Mouse (Mus musculus) forebrain, embryonic 11.5 days (tissue): Measurements from ENCODE around the gene Cst6. TPM values are rescaled to one million over a fixed set of nuclear protein-coding genes. Genes with fewer than 3 reads are reported as not detected.

Experiments
- ATAC-seq: fragments of 200-750 bp; cut with Nextera tagmentation; replicated peaks from 2 replicates; pipeline ENCODE4 v1.8.0; 2017; ENCODE audit warnings: moderate TSS enrichment; ENCODE audit not compliant: low FRiP score
- DNase-seq: peaks from one replicate; pipeline ENCODE4 v3.0.0-alpha.2; 2017; ENCODE audit warnings: low spot score
- H3K27ac ChIP-seq: fragments of 300-500 bp; sonication (generic); 2 replicates; pipeline ENCODE4 v1.5.1; 2014; ENCODE audit warnings: low read depth, low read length
- H3K27me3 ChIP-seq: fragments of 300-500 bp; sonication (generic); 2 replicates; pipeline ENCODE4 v1.6.1; 2014; ENCODE audit warnings: mild to moderate bottlenecking, low read length, mixed read lengths; ENCODE audit not compliant: control insufficient read depth, insufficient read depth
- H3K36me3 ChIP-seq: fragments of 300-500 bp; sonication (generic); 2 replicates; pipeline ENCODE4 v1.6.1; 2014; ENCODE audit warnings: mild to moderate bottlenecking, low read length, moderate library complexity, mixed read lengths; ENCODE audit not compliant: control insufficient read depth, insufficient read depth
- H3K4me1 ChIP-seq: fragments of 300-500 bp; sonication (generic); replicated peaks from 2 replicates; pipeline ENCODE4 v1.6.1; 2014; ENCODE audit warnings: low read length, mixed read lengths; ENCODE audit not compliant: control insufficient read depth, insufficient read depth
- H3K4me2 ChIP-seq: fragments of 300-500 bp; sonication (generic); 2 replicates; pipeline ENCODE4 v1.6.1; 2014; ENCODE audit warnings: low read depth, mild to moderate bottlenecking, low read length, moderate library complexity, mixed read lengths; ENCODE audit not compliant: severe bottlenecking
- H3K4me3 ChIP-seq: fragments of 300-500 bp; sonication (generic); 2 replicates; pipeline ENCODE4 v1.5.1; 2014; ENCODE audit warnings: low read depth, low read length
- H3K9ac ChIP-seq: fragments of 300-500 bp; sonication (generic); 2 replicates; pipeline ENCODE4 v1.6.1; 2014; ENCODE audit warnings: low read length
- H3K9me3 ChIP-seq: fragments of 300-500 bp; sonication (generic); 2 replicates; pipeline ENCODE4 v1.6.1; 2016; ENCODE audit warnings: low read length, mixed read lengths; ENCODE audit not compliant: control insufficient read depth
- WGBS: fragments of 180-500 bp; shearing (Covaris S2); extraction: QIAGEN DNeasy Blood & Tissue Kit; methylation state at CpG from one replicate; pipeline ENCODE4 v1.1.7; 2014; 5-methylcytosine and 5-hydroxymethylcytosine counted together
- polyA plus RNA-seq: library from polyadenylated mRNA; unstranded; fragments of >200 nt; fragmentation: Nextera tagmentation; extraction: Ambion mirVana; gene quantifications from 2 replicates; pipeline ENCODE4 v1.2.1, GENCODE M21; 2014

Cst6 gene
- polyA plus RNA-seq, 1 experiment from 2014 or later: 0.83 TPM

- WGBS: 79% methylated on average over 6 of the region's 6 CpGs
- H3K36me3 ChIP-seq: no peaks in the 10 kb centered on the region
Measured at GRCm38 (mm10) chr19:5345297-5346131, 3.9 kb downstream of the Cst6 start.

GRCm38 (mm10) chr19:5341360-5341759 lies 8.0 kb downstream of the Cst6 start:
- no peak overlapping the region for H3K27ac ChIP-seq
- H3K36me3 ChIP-seq: no peaks in the 10 kb centered on the region
- no peak overlapping the region for H3K9ac ChIP-seq
- no peaks in the 10 kb centered on the region for H3K9me3 ChIP-seq
- H3K4me3 ChIP-seq: no peak overlapping the region
- DNase-seq: no peak
- WGBS: 89% methylated on average over 7 of the region's 7 CpGs
- ATAC-seq: no peak
- no peaks in the 10 kb centered on the region for H3K27me3 ChIP-seq
- no peak overlapping the region for H3K4me2 ChIP-seq
- no peaks in the 10 kb centered on the region for H3K4me1 ChIP-seq

More at GRCm38 (mm10) chr19:5345297-5346131, 3.9 kb downstream of the Cst6 start:
- no peak overlapping the region for H3K9ac ChIP-seq
- ATAC-seq (no peak), DNase-seq (no peak)
- no peaks in the 10 kb centered on the region for H3K9me3 ChIP-seq
- H3K4me2 ChIP-seq: no peak overlapping the region
- H3K4me3 ChIP-seq: no peak overlapping the region
- peaks cover 2% of the 10 kb centered on the region; the same call in 1 of the 2 replicates for H3K4me1 ChIP-seq
- no peak overlapping the region for H3K27ac ChIP-seq
- no peaks in the 10 kb centered on the region for H3K27me3 ChIP-seq

- H3K9me3 ChIP-seq: no peaks in the 10 kb centered on the region
- H3K4me2 ChIP-seq: no peak overlapping the region
- 18% methylated on average over 5 of the region's 5 CpGs for WGBS
- H3K27me3 ChIP-seq: no peaks in the 10 kb centered on the region
- no peak overlapping the region for H3K9ac ChIP-seq
- H3K4me3 ChIP-seq: no peak overlapping the region
- H3K36me3 ChIP-seq: no peaks in the 10 kb centered on the region
- no peak for ATAC-seq
- H3K27ac ChIP-seq: no peak overlapping the region
- DNase-seq: peak; percentile 79
- no peaks in the 10 kb centered on the region for H3K4me1 ChIP-seq
Measured at GRCm38 (mm10) chr19:5337975-5338374, 11.4 kb downstream of the Cst6 start.

GRCm38 (mm10) chr19:5335441-5335840 lies 13.9 kb downstream of the Cst6 start, which contains the start of gene Catsper1:
Gene Catsper1, plus strand, starts transcription at chr19:5335741.
- DNase-seq: no peak
- H3K4me3 ChIP-seq: no peak within 1 kb of the TSS
- no peak within 1 kb of the TSS for H3K9ac ChIP-seq
- no peaks in the 10 kb centered on the region for H3K27me3 ChIP-seq
- 92% methylated on average over 6 of the region's 6 CpGs for WGBS
- no peak for ATAC-seq
- no peaks in the 10 kb centered on the region for H3K36me3 ChIP-seq
- H3K4me2 ChIP-seq: no peak within 1 kb of the TSS
- H3K27ac ChIP-seq: no peak within 1 kb of the TSS
- H3K4me1 ChIP-seq: no peaks in the 10 kb centered on the region
- H3K9me3 ChIP-seq: no peaks in the 10 kb centered on the region

- H3K27ac ChIP-seq: no peak overlapping the region
- no peak for DNase-seq
- H3K4me1 ChIP-seq: no peaks in the 10 kb centered on the region
- no peaks in the 10 kb centered on the region for H3K36me3 ChIP-seq
- no peaks in the 10 kb centered on the region for H3K9me3 ChIP-seq
- H3K4me3 ChIP-seq: no peak overlapping the region
- no peak for ATAC-seq
- H3K4me2 ChIP-seq: no peak overlapping the region
- H3K9ac ChIP-seq: no peak overlapping the region
- WGBS: 83% methylated on average over 5 of the region's 5 CpGs
- no peaks in the 10 kb centered on the region for H3K27me3 ChIP-seq
Measured at GRCm38 (mm10) chr19:5334741-5335140, 14.6 kb downstream of the Cst6 start.

GRCm38 (mm10) chr19:5327970-5328369 lies 21.4 kb downstream of the Cst6 start:
- no peak overlapping the region for H3K4me3 ChIP-seq
- no peaks in the 10 kb centered on the region for H3K36me3 ChIP-seq
- no peaks in the 10 kb centered on the region for H3K9me3 ChIP-seq
- WGBS: 83% methylated on average over 19 of the region's 19 CpGs
- no peak overlapping the region for H3K27ac ChIP-seq
- H3K4me1 ChIP-seq: no peaks in the 10 kb centered on the region
- no peaks in the 10 kb centered on the region for H3K27me3 ChIP-seq
- no peak overlapping the region for H3K4me2 ChIP-seq
- DNase-seq (no peak), ATAC-seq (no peak)
- H3K9ac ChIP-seq: no peak overlapping the region

- no peaks in the 10 kb centered on the region for H3K27me3 ChIP-seq
- 66% methylated on average over 17 of the region's 17 CpGs for WGBS
- no peak for DNase-seq
Measured at GRCm38 (mm10) chr19:5323801-5324200, 25.6 kb downstream of the Cst6 start.

GRCm38 (mm10) chr19:5313189-5313588 lies 36.2 kb downstream of the Cst6 start:
- WGBS: 88% methylated on average over 8 of the region's 8 CpGs
- Histone ChIP-seq H3K9me3 (peaks cover 2% of the 10 kb centered on the region; the same call in 1 of the 2 replicates), H3K36me3 (0 out of 2 replicates have a peak, but pooled peaks cover 2% of the 10 kb centered on the region), H3K4me2 (no peak overlapping the region), H3K9ac (no peak overlapping the region), H3K4me1 (no peaks in the 10 kb centered on the region), H3K27me3 (no peaks in the 10 kb centered on the region), H3K27ac (no peak overlapping the region), H3K4me3 (no peak overlapping the region)
- ATAC-seq (no peak), DNase-seq (no peak)

More at GRCm38 (mm10) chr19:5323801-5324200, 25.6 kb downstream of the Cst6 start:
- no peak overlapping the region for H3K9ac ChIP-seq
- no peak overlapping the region for H3K4me3 ChIP-seq
- no peaks in the 10 kb centered on the region for H3K9me3 ChIP-seq
- H3K27ac ChIP-seq: no peak overlapping the region
- no peaks in the 10 kb centered on the region for H3K36me3 ChIP-seq
- no peak for ATAC-seq
- no peak overlapping the region for H3K4me2 ChIP-seq
- no peaks in the 10 kb centered on the region for H3K4me1 ChIP-seq

GRCm38 (mm10) chr19:5309025-5309424 lies 40.3 kb downstream of the Cst6 start:
- peaks cover 5% of the 10 kb centered on the region; the same call in 1 of the 2 replicates for H3K36me3 ChIP-seq
- ATAC-seq: no peak
- 87% methylated on average over 7 of the region's 7 CpGs for WGBS
- H3K4me2 ChIP-seq: no peak overlapping the region
- DNase-seq: peak; percentile 60
- H3K9me3 ChIP-seq: no peaks in the 10 kb centered on the region; the same call in 1 of the 2 replicates
- no peak overlapping the region for H3K9ac ChIP-seq
- no peak overlapping the region for H3K4me3 ChIP-seq
- H3K27me3 ChIP-seq: no peaks in the 10 kb centered on the region
- no peaks in the 10 kb centered on the region for H3K4me1 ChIP-seq
- no peak overlapping the region for H3K27ac ChIP-seq
